8 mouse cellular contexts compared by ENCODE assay signal in genomic region chr8:85119052-85119981, GRCm38 (mm10). TPM values are rescaled to one million over a fixed set of nuclear protein-coding genes. Genes with fewer than 3 reads are reported as not detected.
DNase-seq lines count a peak whose midpoint lies in the region; ATAC-seq lines count a peak whose summit lies in the region.

No protein-coding gene starts in this region.

- WGBS in embryonic facial prominence, embryonic 14.5 days: 6% methylated on average over 34 of the region's 37 CpGs
- WGBS in limb, embryonic 12.5 days: 8% methylated on average over 37 of the region's 37 CpGs
- WGBS in midbrain, embryonic 15.5 days: 8% methylated on average over 37 of the region's 37 CpGs
- WGBS in stomach, embryonic 14.5 days: 7% methylated on average over 37 of the region's 37 CpGs

- H3K27ac ChIP-seq in embryonic facial prominence, embryonic 14.5 days (replicated peaks; ENCODE audit: low read depth, low read length): peak overlapping the region; percentile 31
- H3K27ac ChIP-seq in limb, embryonic 12.5 days: peak overlapping the region; percentile 80
- peak overlapping the region; percentile 73 for H3K27ac ChIP-seq in midbrain, embryonic 15.5 days
- peak overlapping the region; percentile 71; the same call in 1 of the 2 replicates for H3K27ac ChIP-seq in stomach, embryonic 14.5 days (ENCODE audit: low read length)

- DNase-seq in urinary bladder, adult 18-20 months (ENCODE audit: low spot score in 2 of 2): peak; percentile 81 to 91
- DNase-seq in urinary bladder, postnatal 10 days (ENCODE audit: low spot score): no peak
- peak; percentile 97 for DNase-seq in embryonic facial prominence, embryonic 14.5 days (ENCODE audit: low spot score)
- DNase-seq in heart, adult 9 months (ENCODE audit: low spot score in 2 of 2): peak; percentile 68 to 77
- DNase-seq in kidney, adult 9 months: peak; percentile 97

- H3K4me3 ChIP-seq in embryonic facial prominence, embryonic 14.5 days (ENCODE audit: low read depth, low read length): peak overlapping the region; percentile 50
- H3K4me3 ChIP-seq in limb, embryonic 12.5 days (replicated peaks): peak overlapping the region; percentile 60
- H3K4me3 ChIP-seq in midbrain, embryonic 15.5 days: peak overlapping the region; percentile 65
- peak overlapping the region; percentile 60 for H3K4me3 ChIP-seq in stomach, embryonic 14.5 days (ENCODE audit: low read depth, low read length)

- H3K4me1 ChIP-seq in embryonic facial prominence, embryonic 14.5 days (ENCODE audit: control insufficient read depth, insufficient read depth, low read length): 0 out of 2 replicates have a peak, but pooled peaks cover 6% of the 10 kb centered on the region
- H3K4me1 ChIP-seq in limb, embryonic 12.5 days (replicated peaks): peaks cover 7% of the 10 kb centered on the region
- H3K4me1 ChIP-seq in midbrain, embryonic 15.5 days: peaks cover 7% of the 10 kb centered on the region; the same call in 1 of the 2 replicates
- H3K4me1 ChIP-seq in stomach, embryonic 14.5 days (ENCODE audit: control insufficient read depth, insufficient read depth, low read length): no peaks in the 10 kb centered on the region

- peak overlapping the region; percentile 69 for H3K9ac ChIP-seq in embryonic facial prominence, embryonic 14.5 days (ENCODE audit: low read depth, low read length)
- peak overlapping the region; percentile 72 for H3K9ac ChIP-seq in limb, embryonic 12.5 days (replicated peaks)
- H3K9ac ChIP-seq in midbrain, embryonic 15.5 days: peak overlapping the region; percentile 69
- peak overlapping the region; percentile 60 for H3K9ac ChIP-seq in stomach, embryonic 14.5 days (replicated peaks; ENCODE audit: low read depth, low read length)

- H3K27me3 ChIP-seq in embryonic facial prominence, embryonic 14.5 days (replicated peaks; ENCODE audit: control insufficient read depth, insufficient read depth, low read length): no peaks in the 10 kb centered on the region
- no peaks in the 10 kb centered on the region for H3K27me3 ChIP-seq in limb, embryonic 12.5 days
- no peaks in the 10 kb centered on the region for H3K27me3 ChIP-seq in midbrain, embryonic 15.5 days (replicated peaks)
- no peaks in the 10 kb centered on the region for H3K27me3 ChIP-seq in stomach, embryonic 14.5 days (ENCODE audit: control insufficient read depth, insufficient read depth, low read length)

- H3K36me3 ChIP-seq in embryonic facial prominence, embryonic 14.5 days (ENCODE audit: control insufficient read depth, insufficient read depth, low read length): no peaks in the 10 kb centered on the region
- H3K36me3 ChIP-seq in limb, embryonic 12.5 days: peaks cover 6% of the 10 kb centered on the region
- H3K36me3 ChIP-seq in midbrain, embryonic 15.5 days (replicated peaks): no peaks in the 10 kb centered on the region
- no peaks in the 10 kb centered on the region for H3K36me3 ChIP-seq in stomach, embryonic 14.5 days (ENCODE audit: control insufficient read depth, insufficient read depth, low read length)

- no peaks in the 10 kb centered on the region for H3K9me3 ChIP-seq in embryonic facial prominence, embryonic 14.5 days (ENCODE audit: control insufficient read depth, low read length)
- H3K9me3 ChIP-seq in limb, embryonic 12.5 days: 0 out of 2 replicates have a peak, but pooled peaks cover 4% of the 10 kb centered on the region
- no peaks in the 10 kb centered on the region for H3K9me3 ChIP-seq in midbrain, embryonic 15.5 days
- no peaks in the 10 kb centered on the region for H3K9me3 ChIP-seq in stomach, embryonic 14.5 days (ENCODE audit: control insufficient read depth, low read depth, low read length)

- peak; percentile 94 for ATAC-seq in embryonic facial prominence, embryonic 14.5 days (ENCODE audit: low read depth)
- ATAC-seq in limb, embryonic 12.5 days (ENCODE audit: insufficient number of reproducible peaks, insufficient read depth, low FRiP score, low TSS enrichment, low read depth): peak; percentile 86
- ATAC-seq in midbrain, embryonic 15.5 days (replicated peaks): peak; percentile 95
- ATAC-seq in stomach, embryonic 14.5 days (ENCODE audit: insufficient number of reproducible peaks, insufficient read depth, low FRiP score, low read depth): peak; percentile 93

- peak overlapping the region; percentile 68 for H3K4me2 ChIP-seq in embryonic facial prominence, embryonic 14.5 days (ENCODE audit: low read depth, low read length)
- H3K4me2 ChIP-seq in limb, embryonic 12.5 days: peak overlapping the region; percentile 70
- H3K4me2 ChIP-seq in midbrain, embryonic 15.5 days: peak overlapping the region; percentile 85
- peak overlapping the region; percentile 70 for H3K4me2 ChIP-seq in stomach, embryonic 14.5 days (replicated peaks; ENCODE audit: low read depth, low read length)

RNA-seq across cellular contexts. Expression of gene Zfp791, which starts 3.6 kb away (rescaled TPM):
- polyA plus RNA-seq in embryonic facial prominence, embryonic 14.5 days (2014; fragmentation: Nextera tagmentation; extraction: Ambion mirVana): 1.6 TPM in 2 replicates
- 2.9 and 3.0 TPM in 2 replicates for polyA plus RNA-seq in limb, embryonic 12.5 days (2016; fragmentation: Nextera tagmentation; extraction: Ambion mirVana)
- 4.2 and 4.6 TPM in 2 replicates for polyA plus RNA-seq in midbrain, embryonic 15.5 days (2015; fragmentation: Nextera tagmentation; extraction: Ambion mirVana)
- 1.7 and 2.9 TPM in 2 replicates for polyA plus RNA-seq in stomach, embryonic 14.5 days (2014; fragmentation: Nextera tagmentation; extraction: Ambion mirVana)

RNA-seq across cellular contexts. Expression of gene Cks1brt, which starts 32.4 kb away (rescaled TPM):
- polyA plus RNA-seq in embryonic facial prominence, embryonic 14.5 days (2014; fragmentation: Nextera tagmentation; extraction: Ambion mirVana): not detected in 2 replicates
- not detected in 2 replicates for polyA plus RNA-seq in limb, embryonic 12.5 days (2016; fragmentation: Nextera tagmentation; extraction: Ambion mirVana)
- polyA plus RNA-seq in midbrain, embryonic 15.5 days (2015; fragmentation: Nextera tagmentation; extraction: Ambion mirVana): not detected in 2 replicates
- polyA plus RNA-seq in stomach, embryonic 14.5 days (2014; fragmentation: Nextera tagmentation; extraction: Ambion mirVana): not detected in 2 replicates

RNA-seq across cellular contexts. Expression of gene Man2b1, which starts 36.2 kb away (rescaled TPM):
- 35.3 and 35.6 TPM in 2 replicates for polyA plus RNA-seq in embryonic facial prominence, embryonic 14.5 days (2014; fragmentation: Nextera tagmentation; extraction: Ambion mirVana)
- polyA plus RNA-seq in limb, embryonic 12.5 days (2016; fragmentation: Nextera tagmentation; extraction: Ambion mirVana): 24.2 and 28.4 TPM in 2 replicates
- 19.8 and 20.0 TPM in 2 replicates for polyA plus RNA-seq in midbrain, embryonic 15.5 days (2015; fragmentation: Nextera tagmentation; extraction: Ambion mirVana)
- 41.5 and 45.9 TPM in 2 replicates for polyA plus RNA-seq in stomach, embryonic 14.5 days (2014; fragmentation: Nextera tagmentation; extraction: Ambion mirVana)

RNA-seq across cellular contexts. Expression of gene Wdr83, which starts 38.2 kb away (rescaled TPM):
- 33.1 and 38.6 TPM in 2 replicates for polyA plus RNA-seq in embryonic facial prominence, embryonic 14.5 days (2014; fragmentation: Nextera tagmentation; extraction: Ambion mirVana)
- 49.9 and 52.2 TPM in 2 replicates for polyA plus RNA-seq in limb, embryonic 12.5 days (2016; fragmentation: Nextera tagmentation; extraction: Ambion mirVana)
- polyA plus RNA-seq in midbrain, embryonic 15.5 days (2015; fragmentation: Nextera tagmentation; extraction: Ambion mirVana): 60.3 and 66.9 TPM in 2 replicates
- 45.0 and 46.4 TPM in 2 replicates for polyA plus RNA-seq in stomach, embryonic 14.5 days (2014; fragmentation: Nextera tagmentation; extraction: Ambion mirVana)

RNA-seq across cellular contexts. Expression of gene Wdr83os, which starts 38.8 kb away (rescaled TPM):
- polyA plus RNA-seq in embryonic facial prominence, embryonic 14.5 days (2014; fragmentation: Nextera tagmentation; extraction: Ambion mirVana): 125 and 127 TPM in 2 replicates
- polyA plus RNA-seq in limb, embryonic 12.5 days (2016; fragmentation: Nextera tagmentation; extraction: Ambion mirVana): 121 and 123 TPM in 2 replicates
- polyA plus RNA-seq in midbrain, embryonic 15.5 days (2015; fragmentation: Nextera tagmentation; extraction: Ambion mirVana): 135 TPM in 2 replicates
- polyA plus RNA-seq in stomach, embryonic 14.5 days (2014; fragmentation: Nextera tagmentation; extraction: Ambion mirVana): 144 and 153 TPM in 2 replicates
